Mouse (Mus musculus) bone marrow, adult 2 months (tissue): Measurements from ENCODE around the gene Amph.
"Not testable (repeated sequence)": the region's sequence is repeated elsewhere in the genome, so short reads cannot be mapped to it uniquely, and the experiment has no call there.

Experiments used
- CTCF ChIP-seq: fragments of 200-500 bp; IDR thresholded peaks from 2 replicates; pipeline ENCODE4 v1.5.1; 2011; ENCODE audit warnings: low read length, control low read depth; ENCODE audit not compliant: control insufficient read depth, insufficient read depth
- POLR2A ChIP-seq: fragments of 200-500 bp; IDR thresholded peaks from 2 replicates; pipeline ENCODE4 v1.6.1; 2011; ENCODE audit warnings: low read depth, mild to moderate bottlenecking, control low read depth, low read length, borderline replicate concordance; ENCODE audit not compliant: control insufficient read depth

GRCm38 (mm10) chr13:18933191-18933590 is 14.8 kb upstream of the Amph start:
- TF ChIP-seq CTCF, POLR2A: not testable (repeated sequence)
